Mouse (Mus musculus) liver, postnatal 0 days (tissue): ENCODE measurements around the gene Uvrag.

Experiments used
- CTCF ChIP-seq: sonication (generic); IDR thresholded peaks from 2 replicates; pipeline ENCODE4 v1.5.1; 2016; ENCODE audit warnings: antibody characterized with exemption, low read depth
- EP300 ChIP-seq: IDR thresholded peaks from 2 replicates; pipeline ENCODE4 v1.6.1; 2016; ENCODE audit warnings: antibody characterized with exemption, low read depth, mild to moderate bottlenecking

- peak; percentile 42 for TF ChIP-seq CTCF
- no peak for TF ChIP-seq EP300
These were observed 259.1 kb downstream of the Uvrag start for GRCm38 (mm10) chr7:98881887-98882286.
